Mouse (Mus musculus) MEL (cell line): ENCODE measurements around the gene Gm40193. TPM values are rescaled to one million over a fixed set of nuclear protein-coding genes. Genes with fewer than 3 reads are reported as not detected.
"Not testable (repeated sequence)": the region's sequence is repeated elsewhere in the genome, so short reads cannot be mapped to it uniquely, and the experiment has no call there.

Experiments used
- DNase-seq: peaks from one replicate; pipeline ENCODE4 v3.0.0; 2011; ENCODE audit warnings: low read depth, low spot score
- H3K27ac ChIP-seq: 2 replicates; pipeline ENCODE4 v1.5.1; 2012; ENCODE audit warnings: low read depth, mild to moderate bottlenecking, control low read depth, low read length, moderate library complexity; ENCODE audit not compliant: control insufficient read depth
- H3K27me3 ChIP-seq, 2 experiments: fragments of 150-350 bp in 1 of 2; sonication (generic) in 1 of 2; 2 replicates each; pipeline ENCODE4 v1.6.1; 2012; ENCODE audit warnings: low read length in 2 of 2, mild to moderate bottlenecking in 2 of 2, improper control_type of control experiment in 1 of 2, moderate library complexity in 1 of 2; ENCODE audit not compliant: insufficient read depth in 2 of 2, control insufficient read depth in 1 of 2
- H3K36me3 ChIP-seq, 2 experiments: 2 replicates each; pipeline ENCODE4 v1.6.1; 2012 to 2014; ENCODE audit warnings: low read length in 2 of 2, improper control_type of control experiment in 1 of 2, inconsistent platforms in 1 of 2, mild to moderate bottlenecking in 1 of 2; ENCODE audit not compliant: insufficient read depth in 2 of 2, control insufficient read depth in 1 of 2
- H3K4me1 ChIP-seq, 2 experiments: fragments of 150-350 bp in 1 of 2; sonication (generic) in 1 of 2; 2 replicates each; pipeline ENCODE4 v1.6.1; 2012; ENCODE audit warnings: low read length in 2 of 2, improper control_type of control experiment in 1 of 2, mild to moderate bottlenecking in 1 of 2; ENCODE audit not compliant: insufficient read depth in 2 of 2, control insufficient read depth in 1 of 2
- H3K4me3 ChIP-seq, 2 experiments: fragments of 150-350 bp in 1 of 2; sonication (generic) in 1 of 2; 2 replicates each; pipeline ENCODE4 v1.5.1; 2012; ENCODE audit warnings: low read depth in 2 of 2, low read length in 2 of 2, mild to moderate bottlenecking in 2 of 2, moderate library complexity in 2 of 2, control low read depth in 1 of 2, improper control_type of control experiment in 1 of 2; ENCODE audit not compliant: control insufficient read depth in 1 of 2, insufficient read depth in 1 of 2
- H3K79me2 ChIP-seq: 2 replicates; pipeline ENCODE4 v1.6.1; 2012; ENCODE audit warnings: mild to moderate bottlenecking, low read length, moderate library complexity; ENCODE audit not compliant: control insufficient read depth, poor library complexity, insufficient read depth
- H3K9ac ChIP-seq: 2 replicates; pipeline ENCODE4 v1.6.1; 2012; ENCODE audit warnings: low read depth, mild to moderate bottlenecking, control low read depth, low read length, moderate library complexity; ENCODE audit not compliant: control insufficient read depth, poor library complexity, severe bottlenecking
- H3K9me3 ChIP-seq: fragments of 150-350 bp; sonication (generic); replicated peaks from 2 replicates; pipeline ENCODE4 v1.6.1; 2012; ENCODE audit warnings: mild to moderate bottlenecking, low read length, improper control_type of control experiment, moderate library complexity; ENCODE audit not compliant: insufficient read depth
- CHD1 ChIP-seq: IDR thresholded peaks from 2 replicates; pipeline ENCODE4 v1.6.1; 2012; ENCODE audit warnings: low read depth, mild to moderate bottlenecking, inconsistent platforms, low read length, improper control_type of control experiment
- CTCF ChIP-seq, 3 experiments: IDR thresholded peaks in 2 of 3; conservative IDR thresholded peaks in 1 of 3; 2 replicates each; pipeline ENCODE4 v1.5.1; 2011 to 2012; ENCODE audit warnings: low read length in 3 of 3, low read depth in 2 of 3, mild to moderate bottlenecking in 2 of 3, improper control_type of control experiment in 1 of 3, inconsistent platforms in 1 of 3, mixed read lengths in 1 of 3, moderate library complexity in 1 of 3; ENCODE audit not compliant: control insufficient read depth in 1 of 3, insufficient read depth in 1 of 3, poor library complexity in 1 of 3, severe bottlenecking in 1 of 3
- E2F4 ChIP-seq: IDR thresholded peaks from 2 replicates; pipeline ENCODE4 v1.6.1; 2011; ENCODE audit warnings: low read depth, low read length, improper control_type of control experiment, borderline replicate concordance
- EP300 ChIP-seq, 2 experiments: IDR thresholded peaks; 2 replicates each; pipeline ENCODE4 v1.6.1; 2011; ENCODE audit warnings: improper control_type of control experiment in 2 of 2, low read length in 2 of 2, low read depth in 1 of 2, mild to moderate bottlenecking in 1 of 2
- ETS1 ChIP-seq: IDR thresholded peaks from 2 replicates; pipeline ENCODE4 v1.6.1; 2012; ENCODE audit warnings: low read depth, mild to moderate bottlenecking, inconsistent platforms, low read length, improper control_type of control experiment, moderate library complexity
- GABPA ChIP-seq: IDR thresholded peaks from 2 replicates; pipeline ENCODE4 v1.6.1; 2012; ENCODE audit warnings: low read depth, mild to moderate bottlenecking, inconsistent platforms, low read length, improper control_type of control experiment, moderate library complexity
- MAFK ChIP-seq: IDR thresholded peaks from 2 replicates; pipeline ENCODE4 v1.6.1; 2011; ENCODE audit warnings: low read depth, mild to moderate bottlenecking, low read length, improper control_type of control experiment, borderline replicate concordance
- MAX ChIP-seq: IDR thresholded peaks from 2 replicates; pipeline ENCODE4 v1.6.1; 2011; ENCODE audit warnings: low read length, improper control_type of control experiment
- MXI1 ChIP-seq: IDR thresholded peaks from 2 replicates; pipeline ENCODE4 v1.6.1; 2011; ENCODE audit warnings: mild to moderate bottlenecking, low read depth, low read length, improper control_type of control experiment
- MYC ChIP-seq: IDR thresholded peaks from 2 replicates; pipeline ENCODE4 v1.6.1; 2011; ENCODE audit warnings: low read depth, mild to moderate bottlenecking, low read length, improper control_type of control experiment, moderate library complexity
- NELFE ChIP-seq: IDR thresholded peaks from 2 replicates; pipeline ENCODE4 v1.6.1; 2011; ENCODE audit warnings: low read depth, low read length, improper control_type of control experiment
- NRF1 ChIP-seq: IDR thresholded peaks from 2 replicates; pipeline ENCODE4 v1.6.1; 2014; ENCODE audit warnings: low read depth, mild to moderate bottlenecking, inconsistent platforms, low read length, improper control_type of control experiment, moderate library complexity; ENCODE audit not compliant: poor library complexity, insufficient read depth, severe bottlenecking
- RCOR1 ChIP-seq: IDR thresholded peaks from 2 replicates; pipeline ENCODE4 v1.6.1; 2012; ENCODE audit warnings: low read depth, mild to moderate bottlenecking, inconsistent platforms, low read length, improper control_type of control experiment
- SIN3A ChIP-seq: IDR thresholded peaks from 2 replicates; pipeline ENCODE4 v1.6.1; 2012; ENCODE audit warnings: low read length, improper control_type of control experiment, inconsistent platforms
- TAL1 ChIP-seq: IDR thresholded peaks from 2 replicates; pipeline ENCODE4 v1.6.1; 2012; ENCODE audit warnings: mild to moderate bottlenecking, inconsistent platforms, low read length, moderate library complexity, mixed read lengths
- TBP ChIP-seq: IDR thresholded peaks from 2 replicates; pipeline ENCODE4 v1.8.0; 2011; ENCODE audit warnings: low read depth, low read length, improper control_type of control experiment
- UBTF ChIP-seq: IDR thresholded peaks from 2 replicates; pipeline ENCODE4 v1.6.1; 2012; ENCODE audit warnings: low read depth, mild to moderate bottlenecking, inconsistent platforms, low read length, improper control_type of control experiment, moderate library complexity, borderline replicate concordance; ENCODE audit not compliant: insufficient read depth
- USF2 ChIP-seq, 2 experiments: IDR thresholded peaks; 2 replicates each; pipeline ENCODE4 v1.6.1; 2011 to 2012; ENCODE audit warnings: improper control_type of control experiment in 2 of 2, low read length in 2 of 2, borderline replicate concordance in 1 of 2, inconsistent platforms in 1 of 2, low read depth in 1 of 2, mild to moderate bottlenecking in 1 of 2; ENCODE audit not compliant: insufficient read depth in 1 of 2
- ZNF384 ChIP-seq: IDR thresholded peaks from 2 replicates; pipeline ENCODE4 v1.6.1; 2012; ENCODE audit warnings: low read depth, mild to moderate bottlenecking, inconsistent platforms, low read length, improper control_type of control experiment
- polyA plus RNA-seq, 2 experiments: library from polyadenylated mRNA; stranded (reverse) in 1 of 2; unstranded in 1 of 2; fragments of >175 nt in 1 of 2; fragments of >200 nt in 1 of 2; gene quantifications; 2 replicates each; pipeline versions ENCODE4 v1.2.1 to v1.2.4; 2012; ENCODE audit warnings: low replicate concordance in 2 of 2, low read depth in 1 of 2; ENCODE audit not compliant: insufficient read length in 2 of 2, insufficient read depth in 1 of 2, missing spikeins in 1 of 2
- total RNA-seq: library from RNA; depleted of rRNA; stranded (reverse); fragments of 300-350 nt; gene quantifications from 2 replicates; pipeline ENCODE4 v1.2.3, GENCODE M21; 2012

The Gm40193 gene
- total and polyA plus RNA-seq, 3 experiments: not detected

GRCm38 (mm10) chr11:70539423-70539822 is 6.7 kb upstream of the Gm40193 start:
- peaks cover 11 to 14% of the 10 kb centered on the region in 2 experiments for H3K27me3 ChIP-seq
- peaks cover 0 to 3% of the 10 kb centered on the region in 2 experiments; a peak in 2 of 4 replicates for H3K4me1 ChIP-seq
- no peak overlapping the region for H3K27ac ChIP-seq
- H3K79me2 ChIP-seq: no peaks in the 10 kb centered on the region; the same call in 1 of the 2 replicates
- no peaks in the 10 kb centered on the region for H3K9me3 ChIP-seq
- TF ChIP-seq SIN3A (no peak), MAFK (peak; percentile 80), MXI1 (0 out of 2 replicates have a peak, but pooled peaks have one; percentile 5)
- H3K36me3 ChIP-seq: no peaks in the 10 kb centered on the region
- H3K9ac ChIP-seq: peak overlapping the region; percentile 28
- no peak for DNase-seq
- H3K4me3 ChIP-seq: peak overlapping the region; percentile 45 to 51

- not testable (repeated sequence) for H3K9me3 ChIP-seq, H3K27me3 ChIP-seq, H3K79me2 ChIP-seq, H3K27ac ChIP-seq, H3K4me1 ChIP-seq, H3K9ac ChIP-seq, H3K36me3 ChIP-seq, DNase-seq, H3K4me3 ChIP-seq
- peak; percentile 68 for TF ChIP-seq ZNF384
Observed at GRCm38 (mm10) chr11:70531065-70531464, 1.7 kb downstream of the Gm40193 start.

GRCm38 (mm10) chr11:70528610-70529009 is 4.1 kb downstream of the Gm40193 start:
- H3K27ac ChIP-seq: no peak overlapping the region
- H3K4me3 ChIP-seq: no peak overlapping the region
- H3K36me3 ChIP-seq: peaks cover 3 to 5% of the 10 kb centered on the region in 2 experiments; a peak in 3 of 4 replicates
- no peaks in the 10 kb centered on the region for H3K9me3 ChIP-seq
- DNase-seq: no peak
- H3K9ac ChIP-seq: no peak overlapping the region
- peaks cover 13% of the 10 kb centered on the region for H3K79me2 ChIP-seq
- no peak for TF ChIP-seq NELFE
- no peak for TF ChIP-seq UBTF
- TF ChIP-seq MYC: no peak
- TF ChIP-seq ZNF384: peak; percentile 57
- TF ChIP-seq CHD1: no peak
- peaks cover 0 to 7% of the 10 kb centered on the region in 2 experiments; a peak in 1 of 4 replicates for H3K4me1 ChIP-seq
- H3K27me3 ChIP-seq: no peaks in the 10 kb centered on the region

GRCm38 (mm10) chr11:70526211-70526610 is 6.5 kb downstream of the Gm40193 start:
- peak overlapping the region; percentile 87 to 89 for H3K4me3 ChIP-seq
- DNase-seq: no peak
- no peaks in the 10 kb centered on the region for H3K27me3 ChIP-seq
- peaks cover 0 to 7% of the 10 kb centered on the region in 2 experiments; a peak in 1 of 4 replicates for H3K4me1 ChIP-seq
- H3K27ac ChIP-seq: no peak overlapping the region
- H3K9ac ChIP-seq: peak overlapping the region; percentile 91
- H3K79me2 ChIP-seq: peaks cover 13% of the 10 kb centered on the region
- no peaks in the 10 kb centered on the region for H3K9me3 ChIP-seq
- H3K36me3 ChIP-seq: peaks cover 3 to 5% of the 10 kb centered on the region in 2 experiments; a peak in 3 of 4 replicates
- no peak for TF ChIP-seq GABPA
- no peak for TF ChIP-seq EP300 (IDR thresholded peaks at IDR 0.05; ENCODE audit: low read depth in 1 of 2, low read length in 2 of 2)
- TF ChIP-seq TBP: no peak
- TF ChIP-seq MXI1: no peak
- TF ChIP-seq MAFK: no peak
- TF ChIP-seq NRF1: no peak
- TF ChIP-seq CHD1: no peak
- no peak for TF ChIP-seq ETS1
- TF ChIP-seq E2F4: no peak
- TF ChIP-seq SIN3A: no peak
- TF ChIP-seq USF2 (IDR thresholded peaks at IDR 0.05; ENCODE audit: borderline replicate concordance in 1 of 2, insufficient read depth in 1 of 2, low read depth in 1 of 2, low read length in 2 of 2): no peak
- TF ChIP-seq RCOR1: no peak
- TF ChIP-seq CTCF (IDR thresholded peaks at IDR 0.05 in 2 of 3, conservative IDR thresholded peaks at IDR 0.05 in 1 of 3; ENCODE audit: control insufficient read depth in 1 of 3, insufficient read depth in 1 of 3, low read depth in 2 of 3, low read length in 3 of 3, poor library complexity in 1 of 3, severe bottlenecking in 1 of 3): no peak
- no peak for TF ChIP-seq MAX
- TF ChIP-seq TAL1: no peak
